Comparison of ENCODE assay signal across 10 mouse cellular contexts in genomic region chr16:11072454-11072853, GRCm38 (mm10). TPM values are rescaled to one million over a fixed set of nuclear protein-coding genes. Genes with fewer than 3 reads are reported as not detected.
DNase-seq lines count a peak whose midpoint lies in the region; ATAC-seq and TF ChIP-seq lines count a peak whose summit lies in the region.
"Had no signal": no experiment of that assay in that cellular context is flagged by ENCODE, and none has a peak within 500 bp of the region (broad histone marks: within the 10 kb centered on the region; RNA-seq: fewer than 3 reads in every experiment).

No protein-coding gene starts in this region.

- peaks cover 62% of the 10 kb centered on the region for H3K36me3 ChIP-seq in hindbrain, embryonic 12.5 days
- H3K36me3 ChIP-seq in hindbrain, embryonic 11.5 days (ENCODE audit: control insufficient read depth, insufficient read depth, low read length) = peaks cover 11% of the 10 kb centered on the region
- peaks cover 50% of the 10 kb centered on the region for H3K36me3 ChIP-seq in E14TG2a.4 (ENCODE audit: insufficient read depth, low read length)
- H3K36me3 ChIP-seq in limb, embryonic 15.5 days = peaks cover 61% of the 10 kb centered on the region

- H3K9ac ChIP-seq in hindbrain, embryonic 12.5 days = no peak overlapping the region
- H3K9ac ChIP-seq in hindbrain, embryonic 11.5 days (ENCODE audit: low read depth, low read length) = no peak overlapping the region
- no peak overlapping the region for H3K9ac ChIP-seq in limb, embryonic 15.5 days
- H3K9ac ChIP-seq: lung, embryonic 15.5 days had no signal

- no peak overlapping the region for H3K4me2 ChIP-seq in hindbrain, embryonic 12.5 days (replicated peaks)
- no peak overlapping the region for H3K4me2 ChIP-seq in hindbrain, embryonic 11.5 days (replicated peaks; ENCODE audit: low read depth, low read length)
- H3K4me2 ChIP-seq in limb, embryonic 15.5 days = no peak overlapping the region
- H3K4me2 ChIP-seq: lung, embryonic 15.5 days had no signal

- peaks cover 45% of the 10 kb centered on the region for H3K4me1 ChIP-seq in hindbrain, embryonic 12.5 days
- peaks cover 8% of the 10 kb centered on the region for H3K4me1 ChIP-seq in hindbrain, embryonic 11.5 days (replicated peaks; ENCODE audit: control insufficient read depth, insufficient read depth, low read length)
- H3K4me1 ChIP-seq in E14TG2a.4 (replicated peaks; ENCODE audit: low read depth, low read length) = peaks cover 48% of the 10 kb centered on the region
- peaks cover 44% of the 10 kb centered on the region for H3K4me1 ChIP-seq in limb, embryonic 15.5 days

- ATAC-seq in hindbrain, embryonic 12.5 days (ENCODE audit: low FRiP score) = no peak
- no peak for ATAC-seq in hindbrain, embryonic 11.5 days (ENCODE audit: low FRiP score)
- ATAC-seq in limb, embryonic 15.5 days (ENCODE audit: insufficient number of reproducible peaks, low FRiP score, low TSS enrichment, low read depth) = no peak

- TF ChIP-seq CTCF in E14TG2a.4 (conservative IDR thresholded peaks at IDR 0.05; ENCODE audit: low read length) = no peak

- H3K9me3 ChIP-seq in hindbrain, embryonic 12.5 days (replicated peaks) = no peaks in the 10 kb centered on the region
- no peaks in the 10 kb centered on the region for H3K9me3 ChIP-seq in hindbrain, embryonic 11.5 days (ENCODE audit: control insufficient read depth, low read length)
- H3K9me3 ChIP-seq in E14TG2a.4 (ENCODE audit: low read length) = no peaks in the 10 kb centered on the region
- no peaks in the 10 kb centered on the region for H3K9me3 ChIP-seq in limb, embryonic 15.5 days
- H3K9me3 ChIP-seq: lung, embryonic 15.5 days had no signal

- no peaks in the 10 kb centered on the region for H3K27me3 ChIP-seq in hindbrain, embryonic 12.5 days
- H3K27me3 ChIP-seq in hindbrain, embryonic 11.5 days (ENCODE audit: control insufficient read depth, insufficient read depth, low read length) = no peaks in the 10 kb centered on the region
- H3K27me3 ChIP-seq in E14TG2a.4 (ENCODE audit: insufficient read depth, low read length) = peaks cover 14% of the 10 kb centered on the region
- H3K27me3 ChIP-seq in limb, embryonic 15.5 days = no peaks in the 10 kb centered on the region
- H3K27me3 ChIP-seq: lung, embryonic 15.5 days had no signal

- WGBS in hindbrain, embryonic 12.5 days = 79% methylated on average over 8 of the region's 8 CpGs
- 87% methylated on average over 8 of the region's 8 CpGs for WGBS in hindbrain, embryonic 11.5 days
- 83% methylated on average over 8 of the region's 8 CpGs for WGBS in limb, embryonic 15.5 days

- H3K27ac ChIP-seq in hindbrain, embryonic 12.5 days = 0 out of 2 replicates have a peak overlapping the region, but pooled peaks have one; percentile 2
- H3K27ac ChIP-seq in hindbrain, embryonic 11.5 days (ENCODE audit: low read depth, low read length) = no peak overlapping the region
- H3K27ac ChIP-seq in limb, embryonic 15.5 days = 0 out of 2 replicates have a peak overlapping the region, but pooled peaks have one; percentile 22
- H3K27ac ChIP-seq: lung, embryonic 15.5 days had no signal

- DNase-seq in hindbrain, embryonic 11.5 days (ENCODE audit: low spot score) = no peak
- peak; percentile 82 for DNase-seq in adrenal gland, adult 2 months
- DNase-seq in urinary bladder, adult 2 months (ENCODE audit: low spot score) = no peak
- no peak for DNase-seq in frontal cortex, postnatal 14 days (ENCODE audit: low spot score in 2 of 2)
- DNase-seq: kidney, adult 11 months; liver had no signal

- H3K4me3 ChIP-seq in hindbrain, embryonic 12.5 days = no peak overlapping the region
- no peak overlapping the region for H3K4me3 ChIP-seq in hindbrain, embryonic 11.5 days (ENCODE audit: low read depth, low read length)
- peak overlapping the region; percentile 32; the same call in 1 of the 2 replicates for H3K4me3 ChIP-seq in E14TG2a.4 (replicated peaks; ENCODE audit: low read length)
- H3K4me3 ChIP-seq in limb, embryonic 15.5 days = no peak overlapping the region
- H3K4me3 ChIP-seq: lung, embryonic 15.5 days had no signal

RNA-seq across cellular contexts. Expression of gene Litaf, which starts 6.5 kb away (rescaled TPM):
- polyA plus RNA-seq in hindbrain, embryonic 12.5 days (2016; fragmentation: Nextera tagmentation; extraction: Ambion mirVana) = 59.7 and 65.3 TPM in 2 replicates
- 71.4 and 71.6 TPM in 2 replicates for polyA plus RNA-seq in hindbrain, embryonic 11.5 days (2014; fragmentation: Nextera tagmentation; extraction: Ambion mirVana)
- 10 to 100 TPM; 50.4 to 65.2 TPM for total RNA-seq in adrenal gland, adult 2 months (2021)
- 221 and 284 TPM in 2 replicates for polyA plus RNA-seq in adrenal gland, adult 2 months (2012; rRNA removed)
- polyA plus RNA-seq in limb, embryonic 15.5 days (2015; fragmentation: Nextera tagmentation; extraction: Ambion mirVana) = 113 and 120 TPM in 2 replicates
- polyA plus RNA-seq in urinary bladder, adult 2 months (2012; rRNA removed) = 47.8 and 57.6 TPM in 2 replicates

RNA-seq across cellular contexts. Expression of gene Snn, which starts 11.7 kb away (rescaled TPM):
- 103 and 109 TPM in 2 replicates for polyA plus RNA-seq in hindbrain, embryonic 12.5 days (2016; fragmentation: Nextera tagmentation; extraction: Ambion mirVana)
- 96.5 and 113 TPM in 2 replicates for polyA plus RNA-seq in hindbrain, embryonic 11.5 days (2014; fragmentation: Nextera tagmentation; extraction: Ambion mirVana)
- total RNA-seq in adrenal gland, adult 2 months (2021) = 10 to 100 TPM in 1 of 2 experiments, 1 to 10 TPM in 1; 9.7 to 16.5 TPM
- 9.1 and 9.2 TPM in 2 replicates for polyA plus RNA-seq in adrenal gland, adult 2 months (2012; rRNA removed)
- 33.3 and 34.5 TPM in 2 replicates for polyA plus RNA-seq in limb, embryonic 15.5 days (2015; fragmentation: Nextera tagmentation; extraction: Ambion mirVana)
- 17.6 and 22.5 TPM in 2 replicates for polyA plus RNA-seq in urinary bladder, adult 2 months (2012; rRNA removed)
